In the genomic region with DNA sequence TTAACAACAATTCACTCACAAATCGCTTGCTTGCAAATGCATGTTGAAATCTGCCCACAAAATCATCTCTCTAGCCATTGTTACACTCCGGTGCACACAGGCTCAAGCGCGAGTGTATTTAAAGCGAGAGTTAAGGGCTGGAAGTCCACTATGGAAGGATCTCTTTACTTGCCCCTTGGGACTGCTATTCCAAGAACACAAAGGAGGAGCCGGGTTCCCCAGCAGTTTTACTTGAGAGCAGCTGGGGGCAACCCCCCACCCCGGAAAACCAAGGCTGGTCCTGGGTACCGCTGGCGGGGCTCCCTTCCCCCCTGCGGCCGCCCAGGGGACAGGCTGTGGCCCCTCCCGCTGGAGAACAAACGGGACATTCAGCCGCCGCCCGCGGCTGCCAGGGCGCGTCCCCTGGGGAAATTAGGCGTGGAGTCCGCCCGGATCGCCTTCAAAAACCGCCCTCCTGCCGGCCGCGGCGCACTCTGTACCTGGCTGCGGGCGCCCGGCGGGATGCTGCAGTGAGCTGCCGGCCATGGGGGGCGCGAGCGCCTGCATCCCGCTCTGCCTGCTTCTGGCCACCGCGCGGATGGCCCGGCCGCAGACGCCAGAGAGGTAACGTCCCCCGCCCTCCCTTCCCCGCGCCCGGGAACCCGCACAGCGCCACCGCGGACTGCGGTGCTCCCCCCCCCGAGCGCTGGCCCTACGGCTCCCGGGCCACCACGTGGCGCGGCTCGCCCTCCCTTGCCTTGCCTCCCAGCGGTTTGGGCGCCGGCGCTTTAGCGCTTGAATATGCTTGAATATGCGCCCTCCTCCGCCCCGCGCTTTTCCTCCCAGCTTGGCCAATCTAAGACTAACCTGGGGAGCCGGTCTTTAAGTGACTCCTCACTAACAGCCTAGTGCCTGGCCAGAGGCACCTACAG, we compare ENCODE assay signal across 9 mouse cellular contexts. TPM values are rescaled to one million over a fixed set of nuclear protein-coding genes. Genes with fewer than 3 reads are reported as not detected.
DNase-seq lines count a peak whose midpoint lies in the region; ATAC-seq and TF ChIP-seq lines count a peak whose summit lies in the region.
"Had no signal": no experiment of that assay in that cellular context is flagged by ENCODE, and none has a peak within 500 bp of the region (broad histone marks: within the 10 kb centered on the region; RNA-seq: fewer than 3 reads in every experiment).

Pcolce2 (plus strand) TSS at position 331 of the 911 bp plus-strand sequence.

- H3K9me3 ChIP-seq in erythroblast, embryonic 14.5 days (ENCODE audit: control insufficient read depth, low read length) = no peaks in the 10 kb centered on the region
- no peaks in the 10 kb centered on the region for H3K9me3 ChIP-seq in hindbrain, embryonic 15.5 days
- no peaks in the 10 kb centered on the region for H3K9me3 ChIP-seq in midbrain, embryonic 12.5 days

- no peaks in the 10 kb centered on the region for H3K36me3 ChIP-seq in erythroblast, embryonic 14.5 days (ENCODE audit: control insufficient read depth)
- no peaks in the 10 kb centered on the region for H3K36me3 ChIP-seq in hindbrain, embryonic 15.5 days
- no peaks in the 10 kb centered on the region for H3K36me3 ChIP-seq in midbrain, embryonic 12.5 days
- no peaks in the 10 kb centered on the region for H3K36me3 ChIP-seq in testis, adult 2 months (ENCODE audit: control insufficient read depth, insufficient read depth, low read length)

- H3K9ac ChIP-seq in hindbrain, embryonic 15.5 days = peak within 1 kb of the TSS; percentile 72
- H3K9ac ChIP-seq in midbrain, embryonic 12.5 days (replicated peaks) = peak within 1 kb of the TSS; percentile 83

- no peak for TF ChIP-seq CTCF in testis, adult 2 months (IDR thresholded peaks at IDR 0.05; ENCODE audit: control insufficient read depth, insufficient read depth, insufficient replicate concordance, low read depth, low read length)

- peaks cover 43% of the 10 kb centered on the region for H3K27me3 ChIP-seq in erythroblast, embryonic 14.5 days (ENCODE audit: control insufficient read depth)
- H3K27me3 ChIP-seq in hindbrain, embryonic 15.5 days = peaks cover 12% of the 10 kb centered on the region; the same call in 1 of the 2 replicates
- H3K27me3 ChIP-seq in midbrain, embryonic 12.5 days = peaks cover 33% of the 10 kb centered on the region
- no peaks in the 10 kb centered on the region for H3K27me3 ChIP-seq in testis, adult 2 months (ENCODE audit: control insufficient read depth, insufficient read depth, low read length)
- H3K27me3 ChIP-seq: CH12.LX had no signal

- DNase-seq in cerebellum, postnatal 10 days = peak; percentile 70 to 75
- DNase-seq in gastrocnemius, postnatal 10 days = peak; percentile 44
- peak; percentile 9 to 17 for DNase-seq in left cerebral cortex, postnatal 25 days (ENCODE audit: low spot score in 2 of 2)

- WGBS in hindbrain, embryonic 15.5 days = under 1% methylated on average over 64 of the region's 71 CpGs
- 1% methylated on average over 54 of the region's 71 CpGs for WGBS in midbrain, embryonic 12.5 days

- no peak for TF ChIP-seq POLR2A in testis, adult 2 months (IDR thresholded peaks at IDR 0.05; ENCODE audit: control insufficient read depth, low read depth, low read length)

- no peak for ATAC-seq in erythroblast, adult 5-6 weeks (replicated peaks; ENCODE audit: low FRiP score, poor library complexity, severe bottlenecking)
- ATAC-seq in hindbrain, embryonic 15.5 days (ENCODE audit: low FRiP score, low read depth) = peak; percentile 93
- ATAC-seq in midbrain, embryonic 12.5 days (ENCODE audit: low FRiP score, low read depth) = peak; percentile 93

- intact Hi-C loops in left cerebral cortex, postnatal 25 days (cut with DNase I) = no loop called here

- peak within 1 kb of the TSS; percentile 44 for H3K4me3 ChIP-seq in erythroblast, embryonic 14.5 days (replicated peaks)
- H3K4me3 ChIP-seq in hindbrain, embryonic 15.5 days = peak within 1 kb of the TSS; percentile 72
- peak within 1 kb of the TSS; percentile 75 for H3K4me3 ChIP-seq in midbrain, embryonic 12.5 days
- peak within 1 kb of the TSS; percentile 56 for H3K4me3 ChIP-seq in testis, adult 2 months (ENCODE audit: control insufficient read depth, low read depth, low read length)

- peak within 1 kb of the TSS; percentile 99 for H3K4me2 ChIP-seq in hindbrain, embryonic 15.5 days
- peak within 1 kb of the TSS; percentile 93 for H3K4me2 ChIP-seq in midbrain, embryonic 12.5 days (replicated peaks)

- H3K27ac ChIP-seq in hindbrain, embryonic 15.5 days (replicated peaks) = peak within 1 kb of the TSS; percentile 58
- H3K27ac ChIP-seq in midbrain, embryonic 12.5 days (replicated peaks) = peak within 1 kb of the TSS; percentile 56
- no peak within 1 kb of the TSS for H3K27ac ChIP-seq in testis, adult 2 months (ENCODE audit: control insufficient read depth, insufficient read depth, low read depth, low read length)

- no peaks in the 10 kb centered on the region for H3K4me1 ChIP-seq in erythroblast, embryonic 14.5 days (ENCODE audit: control insufficient read depth)
- peaks cover 13% of the 10 kb centered on the region for H3K4me1 ChIP-seq in hindbrain, embryonic 15.5 days (replicated peaks)
- no peaks in the 10 kb centered on the region for H3K4me1 ChIP-seq in midbrain, embryonic 12.5 days
- peaks cover 5% of the 10 kb centered on the region for H3K4me1 ChIP-seq in testis, adult 2 months (ENCODE audit: control insufficient read depth, insufficient read depth, low read length)

RNA-seq across cellular contexts. Expression of gene Pcolce2, which starts in this region (rescaled TPM):
- polyA plus RNA-seq in erythroblast, embryonic 14.5 days (2012) = not detected in 2 replicates
- not detected in 2 replicates for total RNA-seq in erythroblast, adult 5-6 weeks (2015; ENCODE audit: low replicate concordance)
- total RNA-seq in erythroblast, adult 5-6 weeks (2017; ENCODE audit: low replicate concordance) = 0.14 TPM in 1 of 2 replicates, not detected in the other
- total RNA-seq in gastrocnemius, postnatal 10 days (2021) = 1 to 10 TPM; 7.4 to 9.8 TPM
- 1.9 and 2.0 TPM in 2 replicates for polyA plus RNA-seq in hindbrain, embryonic 15.5 days (2015; fragmentation: Nextera tagmentation; extraction: Ambion mirVana)
- total RNA-seq in left cerebral cortex, postnatal 25 days (2021) = 1 to 10 TPM; 2.4 to 2.8 TPM
- polyA plus RNA-seq in midbrain, embryonic 12.5 days (2016; fragmentation: Nextera tagmentation; extraction: Ambion mirVana) = 2.1 and 2.5 TPM in 2 replicates
- 0.30 and 0.37 TPM in 2 replicates for polyA plus RNA-seq in testis, adult 2 months (2012; rRNA removed)

Comparison
In these comparisons a context has a peak if more than half of its experiments do, and no peak if none do; other contexts are left out.
1. DNase-seq: peak in every context shown above with its lines; median percentile 72 in cerebellum, postnatal 10 days; 44 in gastrocnemius, postnatal 10 days; 13 in left cerebral cortex, postnatal 25 days.